Mouse (Mus musculus): ENCODE measurements at regions not wholly inside any gene's neighbourhood (a gene's known extent, or its start where the extent isn't known, plus 50 kb on each side); places are given as distances from the start of the nearest gene placed in this dataset.

GRCm38 (mm10) chr1:133549816-133550215 lies 60.3 kb downstream of the Snrpe start:
- Histone ChIP-seq H3K27me3 (ENCODE audit: control insufficient read depth, insufficient read depth, low read length) (0 out of 2 replicates have a peak, but pooled peaks cover 4% of the 10 kb centered on the region), H3K27ac (replicated peaks; ENCODE audit: insufficient read depth, low read depth, low read length) (no peak overlapping the region), H3K79me2 (ENCODE audit: control insufficient read depth, insufficient read depth, low read length) (no peaks in the 10 kb centered on the region), H3K36me3 (ENCODE audit: control insufficient read depth, insufficient read depth, low read length) (no peaks in the 10 kb centered on the region), H3K4me3 (ENCODE audit: insufficient read depth, low read depth, low read length) (no peak overlapping the region), H3K4me1 (ENCODE audit: control insufficient read depth, insufficient read depth, low read length) (no peaks in the 10 kb centered on the region), H3K9ac (ENCODE audit: low read depth, low read length) (no peak overlapping the region)
- DNase-seq (ENCODE audit: extremely low read depth, low read depth, low spot score), result no peak
- no peak for TF ChIP-seq CTCF (IDR thresholded peaks at IDR 0.05; ENCODE audit: low read depth, low read length)
- no peak for TF ChIP-seq POLR2A (IDR thresholded peaks at IDR 0.05; ENCODE audit: extremely low read depth, insufficient read depth, low read length)
- 64% methylated on average over 10 of the region's 10 CpGs for WGBS

GRCm38 (mm10) chr1:133548971-133549370 lies 61.1 kb downstream of the Snrpe start:
- no peak for DNase-seq (ENCODE audit: extremely low read depth, low read depth, low spot score)
- no peaks in the 10 kb centered on the region for H3K36me3 ChIP-seq (ENCODE audit: control insufficient read depth, insufficient read depth, low read length)
- WGBS, result 71% methylated on average over 2 of the region's 2 CpGs
- no peak overlapping the region for H3K4me3 ChIP-seq (ENCODE audit: insufficient read depth, low read depth, low read length)
- no peak overlapping the region for H3K9ac ChIP-seq (ENCODE audit: low read depth, low read length)
- H3K79me2 ChIP-seq (ENCODE audit: control insufficient read depth, insufficient read depth, low read length), result no peaks in the 10 kb centered on the region
- 0 out of 2 replicates have a peak, but pooled peaks cover 4% of the 10 kb centered on the region for H3K27me3 ChIP-seq (ENCODE audit: control insufficient read depth, insufficient read depth, low read length)
- H3K27ac ChIP-seq (replicated peaks; ENCODE audit: insufficient read depth, low read depth, low read length), result no peak overlapping the region
- no peaks in the 10 kb centered on the region for H3K4me1 ChIP-seq (ENCODE audit: control insufficient read depth, insufficient read depth, low read length)
- no peak for TF ChIP-seq POLR2A (IDR thresholded peaks at IDR 0.05; ENCODE audit: extremely low read depth, insufficient read depth, low read length)
- no peak for TF ChIP-seq CTCF (IDR thresholded peaks at IDR 0.05; ENCODE audit: low read depth, low read length)

DNA sequence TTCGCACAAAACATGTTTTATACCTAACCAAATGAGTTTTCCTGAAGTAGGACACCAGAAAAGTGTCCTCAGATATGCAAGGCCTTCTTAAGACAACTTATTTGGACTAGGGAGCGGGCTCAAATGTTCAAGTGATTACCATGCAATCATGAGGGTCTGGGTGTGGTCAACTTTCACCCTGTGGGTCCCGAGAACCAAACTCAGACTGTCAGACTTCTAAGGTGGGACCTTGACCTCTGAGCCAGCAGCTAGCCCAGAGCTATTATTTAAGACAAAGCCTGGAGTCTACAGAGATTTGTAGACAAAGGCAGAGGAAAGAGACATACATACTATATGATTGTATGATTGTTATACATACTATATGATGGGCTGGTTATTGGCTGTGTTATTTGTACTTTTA lies 62.5 kb downstream of the Snrpe start:
- Histone ChIP-seq H3K79me2 (ENCODE audit: control insufficient read depth, insufficient read depth, low read length) (no peaks in the 10 kb centered on the region), H3K4me1 (ENCODE audit: control insufficient read depth, insufficient read depth, low read length) (no peaks in the 10 kb centered on the region), H3K4me3 (ENCODE audit: insufficient read depth, low read depth, low read length) (no peak overlapping the region), H3K27ac (replicated peaks; ENCODE audit: insufficient read depth, low read depth, low read length) (no peak overlapping the region), H3K27me3 (ENCODE audit: control insufficient read depth, insufficient read depth, low read length) (no peaks in the 10 kb centered on the region), H3K36me3 (ENCODE audit: control insufficient read depth, insufficient read depth, low read length) (no peaks in the 10 kb centered on the region), H3K9ac (ENCODE audit: low read depth, low read length) (no peak overlapping the region)
- no peak for TF ChIP-seq CTCF (IDR thresholded peaks at IDR 0.05; ENCODE audit: low read depth, low read length)
- WGBS, result 84% methylated on average over 3 of the region's 3 CpGs
- DNase-seq (ENCODE audit: extremely low read depth, low read depth, low spot score), result no peak

- Histone ChIP-seq H3K9ac (ENCODE audit: low read depth, low read length) (no peak overlapping the region), H3K4me3 (ENCODE audit: insufficient read depth, low read depth, low read length) (no peak overlapping the region), H3K27me3 (ENCODE audit: control insufficient read depth, insufficient read depth, low read length) (no peaks in the 10 kb centered on the region), H3K4me1 (ENCODE audit: control insufficient read depth, insufficient read depth, low read length) (no peaks in the 10 kb centered on the region), H3K27ac (replicated peaks; ENCODE audit: insufficient read depth, low read depth, low read length) (no peak overlapping the region), H3K36me3 (ENCODE audit: control insufficient read depth, insufficient read depth, low read length) (no peaks in the 10 kb centered on the region), H3K79me2 (ENCODE audit: control insufficient read depth, insufficient read depth, low read length) (no peaks in the 10 kb centered on the region)
- TF ChIP-seq CTCF (IDR thresholded peaks at IDR 0.05; ENCODE audit: low read depth, low read length) (no peak), POLR2A (IDR thresholded peaks at IDR 0.05; ENCODE audit: extremely low read depth, insufficient read depth, low read length) (no peak)
- no peak for DNase-seq (ENCODE audit: extremely low read depth, low read depth, low spot score)
- 87% methylated on average over 9 of the region's 9 CpGs for whole genome bisulfite sequencing
These were observed 65.1 kb downstream of the Snrpe start for GRCm38 (mm10) chr1:133544996-133545395.

- 91% methylated on average over 10 of the region's 10 CpGs for WGBS
- Histone ChIP-seq H3K4me1 (ENCODE audit: control insufficient read depth, insufficient read depth, low read length) (no peaks in the 10 kb centered on the region), H3K4me3 (ENCODE audit: insufficient read depth, low read depth, low read length) (no peak overlapping the region), H3K27me3 (ENCODE audit: control insufficient read depth, insufficient read depth, low read length) (no peaks in the 10 kb centered on the region), H3K79me2 (ENCODE audit: control insufficient read depth, insufficient read depth, low read length) (no peaks in the 10 kb centered on the region), H3K27ac (replicated peaks; ENCODE audit: insufficient read depth, low read depth, low read length) (no peak overlapping the region), H3K9ac (ENCODE audit: low read depth, low read length) (no peak overlapping the region), H3K36me3 (ENCODE audit: control insufficient read depth, insufficient read depth, low read length) (no peaks in the 10 kb centered on the region)
- no peak for DNase-seq (ENCODE audit: extremely low read depth, low read depth, low spot score)
- TF ChIP-seq CTCF (IDR thresholded peaks at IDR 0.05; ENCODE audit: low read depth, low read length) (no peak), POLR2A (IDR thresholded peaks at IDR 0.05; ENCODE audit: extremely low read depth, insufficient read depth, low read length) (no peak)
These were observed 66.3 kb downstream of the Snrpe start for GRCm38 (mm10) chr1:133543751-133544150.

DNA sequence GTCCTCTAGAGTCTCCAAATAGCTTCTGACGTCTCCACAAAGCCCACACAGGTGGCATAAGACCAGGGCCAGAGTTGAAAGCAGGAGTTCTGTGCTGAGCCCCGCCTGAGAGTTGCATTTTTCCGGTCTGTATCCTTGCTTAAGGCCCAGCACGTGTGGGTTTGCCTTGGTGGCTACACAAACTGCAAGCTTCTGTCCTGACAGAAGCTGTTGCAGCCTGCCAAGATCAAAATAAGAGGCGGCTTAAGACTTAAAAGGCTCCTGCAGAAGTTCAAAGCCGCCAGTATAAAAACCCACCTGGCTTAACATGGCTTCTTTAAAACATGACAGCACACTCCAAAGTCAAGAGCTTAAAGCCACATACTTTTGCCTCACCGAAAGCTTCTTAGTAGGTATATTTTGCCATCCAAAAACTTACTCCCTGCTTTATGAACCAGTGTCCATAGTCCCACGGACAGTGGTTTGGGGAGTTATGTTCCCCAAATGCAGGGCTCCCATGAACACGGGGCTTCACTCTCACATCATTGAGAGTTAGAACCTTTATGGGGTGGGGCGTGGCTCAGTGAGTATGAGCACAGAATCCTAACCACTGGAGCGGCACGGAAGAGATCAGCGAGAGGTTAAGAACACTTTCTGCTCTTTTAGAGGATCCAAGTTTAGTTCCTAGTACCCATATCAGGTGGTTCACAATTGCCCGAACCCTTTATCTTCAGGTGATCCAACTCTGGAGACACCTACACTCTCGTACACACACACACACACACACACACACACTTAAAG lies 67.9 kb downstream of the Snrpe start:
- WGBS, result 90% methylated on average over 15 of the region's 15 CpGs
- Histone ChIP-seq H3K36me3 (ENCODE audit: control insufficient read depth, insufficient read depth, low read length) (no peaks in the 10 kb centered on the region), H3K79me2 (ENCODE audit: control insufficient read depth, insufficient read depth, low read length) (no peaks in the 10 kb centered on the region), H3K27ac (replicated peaks; ENCODE audit: insufficient read depth, low read depth, low read length) (no peak overlapping the region), H3K9ac (ENCODE audit: low read depth, low read length) (no peak overlapping the region), H3K4me3 (ENCODE audit: insufficient read depth, low read depth, low read length) (no peak overlapping the region), H3K4me1 (ENCODE audit: control insufficient read depth, insufficient read depth, low read length) (no peaks in the 10 kb centered on the region), H3K27me3 (ENCODE audit: control insufficient read depth, insufficient read depth, low read length) (no peaks in the 10 kb centered on the region)
- no peak for DNase-seq (ENCODE audit: extremely low read depth, low read depth, low spot score)
- no peak for TF ChIP-seq POLR2A (IDR thresholded peaks at IDR 0.05; ENCODE audit: extremely low read depth, insufficient read depth, low read length)
- no peak for TF ChIP-seq CTCF (IDR thresholded peaks at IDR 0.05; ENCODE audit: low read depth, low read length)
